Mouse (Mus musculus): Measurements from ENCODE around the gene Cldn14. TPM values are rescaled to one million over a fixed set of nuclear protein-coding genes. Genes with fewer than 3 reads are reported as not detected.
"Not testable (repeated sequence)": the region's sequence is repeated elsewhere in the genome, so short reads cannot be mapped to it uniquely, and the experiment has no call there.

Gene Cldn14
- total and polyA plus RNA-seq, 3 experiments = not detected

- DNase-seq (ENCODE audit: low spot score) = no peak
- Histone ChIP-seq H3K36me3 (replicated peaks) (no peaks in the 10 kb centered on the region), H3K9me3 (replicated peaks) (no peaks in the 10 kb centered on the region), H3K4me3 (ENCODE audit: low read depth, low read length) (no peak overlapping the region), H3K4me1 (ENCODE audit: insufficient read depth, low read depth, low read length) (no peaks in the 10 kb centered on the region), H3K27me3 (ENCODE audit: insufficient read depth, low read length) (peaks cover 6% of the 10 kb centered on the region; the same call in 1 of the 2 replicates)
- no peak for ATAC-seq (ENCODE audit: extremely low read depth, insufficient number of reproducible peaks, low FRiP score, poor library complexity, severe bottlenecking)
- TF ChIP-seq GATA2 (IDR thresholded peaks at IDR 0.05; ENCODE audit: borderline replicate concordance, low read depth, low read length) = no peak
- TF ChIP-seq CTCF (IDR thresholded peaks at IDR 0.05; ENCODE audit: low read depth, low read length) = no peak
- no peak for TF ChIP-seq GATA1 (IDR thresholded peaks at IDR 0.05; ENCODE audit: borderline replicate concordance, low read length)
These were observed 7.3 kb downstream of the Cldn14 start for GRCm38 (mm10) chr16:94001366-94001765.

- no peak overlapping the region for H3K4me3 ChIP-seq (ENCODE audit: low read depth, low read length)
- peaks cover 6% of the 10 kb centered on the region; the same call in 1 of the 2 replicates for H3K27me3 ChIP-seq (ENCODE audit: insufficient read depth, low read length)
- no peak for ATAC-seq (ENCODE audit: extremely low read depth, insufficient number of reproducible peaks, low FRiP score, poor library complexity, severe bottlenecking)
- TF ChIP-seq POLR2AphosphoS5 (IDR thresholded peaks at IDR 0.05; ENCODE audit: insufficient replicate concordance, low read depth, low read length) (no peak), GATA1 (IDR thresholded peaks at IDR 0.05; ENCODE audit: borderline replicate concordance, low read length) (no peak), TAL1 (conservative IDR thresholded peaks at IDR 0.05; ENCODE audit: low read depth, low read length) (no peak), GATA2 (IDR thresholded peaks at IDR 0.05; ENCODE audit: borderline replicate concordance, low read depth, low read length) (no peak), CTCF (IDR thresholded peaks at IDR 0.05; ENCODE audit: low read depth, low read length) (no peak)
- H3K9me3 ChIP-seq (replicated peaks) = no peaks in the 10 kb centered on the region
- H3K4me1 ChIP-seq (ENCODE audit: insufficient read depth, low read depth, low read length) = no peaks in the 10 kb centered on the region
- DNase-seq (ENCODE audit: low spot score) = no peak
- no peaks in the 10 kb centered on the region for H3K36me3 ChIP-seq (replicated peaks)
These were observed 9.7 kb downstream of the Cldn14 start for GRCm38 (mm10) chr16:93998895-93999294.

- Histone ChIP-seq H3K9me3 (replicated peaks) (no peaks in the 10 kb centered on the region), H3K4me3 (ENCODE audit: low read depth, low read length) (no peak overlapping the region), H3K36me3 (replicated peaks) (no peaks in the 10 kb centered on the region), H3K27me3 (ENCODE audit: insufficient read depth, low read length) (peaks cover 3% of the 10 kb centered on the region), H3K4me1 (ENCODE audit: insufficient read depth, low read depth, low read length) (no peaks in the 10 kb centered on the region)
- DNase-seq (ENCODE audit: low spot score) = no peak
- no peak for TF ChIP-seq GATA1 (IDR thresholded peaks at IDR 0.05; ENCODE audit: borderline replicate concordance, low read length)
- no peak for TF ChIP-seq GATA2 (IDR thresholded peaks at IDR 0.05; ENCODE audit: borderline replicate concordance, low read depth, low read length)
- TF ChIP-seq CTCF (IDR thresholded peaks at IDR 0.05; ENCODE audit: low read depth, low read length) = no peak
- no peak for TF ChIP-seq POLR2AphosphoS5 (IDR thresholded peaks at IDR 0.05; ENCODE audit: insufficient replicate concordance, low read depth, low read length)
- ATAC-seq (ENCODE audit: extremely low read depth, insufficient number of reproducible peaks, low FRiP score, poor library complexity, severe bottlenecking) = no peak
These were observed 25.1 kb downstream of the Cldn14 start for GRCm38 (mm10) chr16:93983576-93983975.

GRCm38 (mm10) chr16:93982341-93982740, 26.3 kb downstream of the Cldn14 start:
- Histone ChIP-seq H3K4me1 (ENCODE audit: insufficient read depth, low read depth, low read length) (no peaks in the 10 kb centered on the region), H3K36me3 (replicated peaks) (no peaks in the 10 kb centered on the region), H3K4me3 (ENCODE audit: low read depth, low read length) (no peak overlapping the region), H3K9me3 (replicated peaks) (no peaks in the 10 kb centered on the region), H3K27me3 (ENCODE audit: insufficient read depth, low read length) (peaks cover 5% of the 10 kb centered on the region; the same call in 1 of the 2 replicates)
- ATAC-seq (ENCODE audit: extremely low read depth, insufficient number of reproducible peaks, low FRiP score, poor library complexity, severe bottlenecking) = no peak
- TF ChIP-seq GATA1 (IDR thresholded peaks at IDR 0.05; ENCODE audit: borderline replicate concordance, low read length) = no peak
- TF ChIP-seq POLR2AphosphoS5 (IDR thresholded peaks at IDR 0.05; ENCODE audit: insufficient replicate concordance, low read depth, low read length) = no peak
- no peak for TF ChIP-seq CTCF (IDR thresholded peaks at IDR 0.05; ENCODE audit: low read depth, low read length)
- no peak for TF ChIP-seq TAL1 (conservative IDR thresholded peaks at IDR 0.05; ENCODE audit: low read depth, low read length)
- TF ChIP-seq GATA2 (IDR thresholded peaks at IDR 0.05; ENCODE audit: borderline replicate concordance, low read depth, low read length) = no peak
- no peak for DNase-seq (ENCODE audit: low spot score)

- DNase-seq (ENCODE audit: low spot score) = no peak
- H3K9me3 ChIP-seq (replicated peaks) = no peaks in the 10 kb centered on the region
- no peaks in the 10 kb centered on the region for H3K36me3 ChIP-seq (replicated peaks)
- TF ChIP-seq GATA1 (IDR thresholded peaks at IDR 0.05; ENCODE audit: borderline replicate concordance, low read length) (no peak), POLR2AphosphoS5 (IDR thresholded peaks at IDR 0.05; ENCODE audit: insufficient replicate concordance, low read depth, low read length) (no peak)
- ATAC-seq (ENCODE audit: extremely low read depth, insufficient number of reproducible peaks, low FRiP score, poor library complexity, severe bottlenecking) = no peak
- peaks cover 5% of the 10 kb centered on the region; the same call in 1 of the 2 replicates for H3K27me3 ChIP-seq (ENCODE audit: insufficient read depth, low read length)
- H3K4me1 ChIP-seq (ENCODE audit: insufficient read depth, low read depth, low read length) = no peaks in the 10 kb centered on the region
- no peak overlapping the region for H3K4me3 ChIP-seq (ENCODE audit: low read depth, low read length)
These were observed 27.3 kb downstream of the Cldn14 start for GRCm38 (mm10) chr16:93981190-93981841.

DNA sequence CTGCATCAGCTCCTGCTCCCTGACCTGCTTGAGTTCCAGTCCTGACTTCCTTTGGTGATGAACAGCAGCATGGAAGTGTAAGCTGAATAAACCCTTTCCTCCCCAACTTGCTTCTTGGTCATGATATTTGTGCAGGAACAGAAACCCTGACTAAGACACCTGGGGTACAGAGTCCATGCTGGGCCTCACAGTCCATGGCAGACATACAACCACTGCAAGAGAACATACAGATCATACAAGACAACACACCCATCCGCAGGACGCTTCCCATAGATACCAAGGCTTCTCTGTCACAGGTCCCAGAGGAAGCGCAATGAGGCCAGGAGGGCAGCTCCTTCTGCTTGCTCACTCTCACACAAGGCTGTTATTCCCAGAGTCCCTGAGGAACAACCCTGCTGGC, 28.3 kb downstream of the Cldn14 start:
- not testable (repeated sequence) for ATAC-seq (ENCODE audit: extremely low read depth, insufficient number of reproducible peaks, low FRiP score, poor library complexity, severe bottlenecking); H3K9me3 ChIP-seq (replicated peaks); H3K4me3 ChIP-seq (ENCODE audit: low read depth, low read length); H3K4me1 ChIP-seq (ENCODE audit: insufficient read depth, low read depth, low read length); DNase-seq (ENCODE audit: low spot score); H3K36me3 ChIP-seq (replicated peaks); H3K27me3 ChIP-seq (ENCODE audit: insufficient read depth, low read length)

DNA sequence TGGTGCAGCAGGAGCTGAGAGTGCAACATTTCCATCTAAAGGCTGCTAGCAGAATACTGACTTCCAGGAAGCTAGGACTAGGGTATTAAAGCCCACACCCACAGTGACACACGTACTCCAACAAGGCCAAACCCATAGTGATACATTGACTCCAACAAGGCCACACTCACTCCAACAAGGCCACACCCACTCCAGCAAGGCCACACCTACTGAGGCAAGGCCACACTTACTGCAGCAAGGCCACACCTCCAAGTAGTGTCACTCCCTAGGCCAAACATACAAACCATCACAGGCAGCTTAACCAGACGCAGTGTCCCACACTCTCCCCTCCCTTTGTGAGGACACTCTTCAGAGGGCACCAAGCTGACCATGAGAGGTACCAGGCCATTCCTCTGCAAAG, 29.3 kb downstream of the Cldn14 start:
- Histone ChIP-seq H3K9me3 (replicated peaks) (no peaks in the 10 kb centered on the region), H3K4me3 (ENCODE audit: low read depth, low read length) (no peak overlapping the region), H3K27me3 (ENCODE audit: insufficient read depth, low read length) (peaks cover 5% of the 10 kb centered on the region; the same call in 1 of the 2 replicates), H3K4me1 (ENCODE audit: insufficient read depth, low read depth, low read length) (no peaks in the 10 kb centered on the region), H3K36me3 (replicated peaks) (no peaks in the 10 kb centered on the region)
- no peak for DNase-seq (ENCODE audit: low spot score)
- TF ChIP-seq GATA1 (IDR thresholded peaks at IDR 0.05; ENCODE audit: borderline replicate concordance, low read length) (no peak), TAL1 (conservative IDR thresholded peaks at IDR 0.05; ENCODE audit: low read depth, low read length) (no peak), GATA2 (IDR thresholded peaks at IDR 0.05; ENCODE audit: borderline replicate concordance, low read depth, low read length) (no peak), POLR2AphosphoS5 (IDR thresholded peaks at IDR 0.05; ENCODE audit: insufficient replicate concordance, low read depth, low read length) (no peak), CTCF (IDR thresholded peaks at IDR 0.05; ENCODE audit: low read depth, low read length) (no peak)
- ATAC-seq (ENCODE audit: extremely low read depth, insufficient number of reproducible peaks, low FRiP score, poor library complexity, severe bottlenecking) = no peak

Data from G1E (cell line).